Mouse (Mus musculus): ENCODE results near the gene Coq10a. TPM values are rescaled to one million over a fixed set of nuclear protein-coding genes. Genes with fewer than 3 reads are reported as not detected.
A peak's percentile ranks its signal among the peaks of the same experiment; 100 is the strongest.

Gene Coq10a
- 100 to 1,000 TPM; 272 to 314 TPM for total RNA-seq (2021)

- DNase-seq (ENCODE audit: low spot score) = peak; percentile 93
- intact Hi-C loops (cut with DNase I) = no loop called here
These were observed at the start of gene Coq10a for GRCm38 (mm10) chr10:128368402-128369217. Gene Coq10a (minus strand): TSS chr10:128368997.

- DNase-seq (ENCODE audit: low spot score) = no peak
- intact Hi-C loops (cut with DNase I) = no loop called here
These were observed 46.1 kb upstream of the Coq10a start for GRCm38 (mm10) chr10:128414848-128415247.

DNA sequence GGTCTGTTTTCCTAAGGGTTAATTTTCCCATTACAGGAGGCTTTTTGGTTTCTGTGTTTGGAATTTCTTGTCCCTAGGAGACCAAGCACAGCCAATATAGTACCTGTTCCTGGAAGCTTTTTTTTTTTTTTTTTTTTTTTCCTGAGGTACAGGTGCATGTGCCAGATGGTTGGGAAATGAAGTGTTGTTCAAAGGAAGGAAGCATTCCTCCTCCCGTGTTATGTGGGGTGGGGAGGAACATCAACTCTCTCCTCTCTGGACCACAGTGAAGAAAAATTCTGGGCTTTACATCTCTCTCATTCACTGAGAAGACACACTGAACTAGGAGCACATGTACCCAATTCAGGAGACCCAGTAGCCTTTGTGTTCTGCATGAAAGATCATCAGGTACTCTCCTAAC, 44.3 kb upstream of the Coq10a start:
- intact Hi-C loops (cut with DNase I) = no loop called here
- no peak for DNase-seq (ENCODE audit: low spot score)

DNA sequence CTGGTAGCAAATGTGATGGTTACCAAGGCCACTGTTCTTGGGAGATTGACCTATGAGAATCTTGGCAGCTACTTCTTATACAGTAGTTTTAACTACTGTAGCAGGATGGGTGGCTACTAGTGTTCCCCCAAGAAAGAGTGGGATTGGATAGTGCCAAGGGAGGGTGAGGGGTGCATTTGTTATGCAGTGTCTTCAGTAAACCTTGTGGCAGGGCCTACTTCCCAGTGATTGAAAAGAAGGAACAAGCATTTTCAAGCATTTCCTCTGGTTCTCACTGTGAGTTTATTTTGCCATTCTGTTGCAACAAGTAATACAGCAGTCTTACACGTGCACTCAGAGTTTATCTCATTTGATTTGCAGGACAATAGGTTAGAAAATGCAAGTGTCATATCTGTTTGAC, 43.8 kb upstream of the Coq10a start:
- intact Hi-C loops (cut with DNase I) = no loop called here

DNA sequence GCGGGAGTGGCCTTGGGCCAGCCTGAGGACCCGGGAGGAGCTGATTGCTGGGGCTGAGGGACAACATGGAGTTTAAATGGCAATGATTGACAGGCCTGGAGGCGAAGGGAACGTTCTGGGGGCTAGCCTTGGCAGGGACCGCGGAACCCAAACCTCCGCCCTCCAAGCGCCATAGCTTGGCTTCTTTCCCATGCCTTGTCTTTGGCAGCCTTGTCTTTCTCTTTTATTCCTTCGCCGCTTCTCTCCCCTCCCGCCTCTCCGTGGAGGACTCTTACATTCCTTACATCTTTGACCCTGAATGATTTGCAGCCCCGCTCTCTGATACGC, 43.2 kb upstream of the Coq10a start:
- intact Hi-C loops (cut with DNase I) = no loop called here
- no peak for DNase-seq (ENCODE audit: low spot score)

More for the DNA sequence above, 43.8 kb upstream of the Coq10a start:
- no peak for DNase-seq (ENCODE audit: low spot score)

- peak; percentile 94 for DNase-seq (ENCODE audit: low spot score)
- intact Hi-C loops (cut with DNase I) = no loop called here
These were observed 42.6 kb upstream of the Coq10a start, which contains the start of the genes Nabp2 and Rnf41 for GRCm38 (mm10) chr10:128411211-128412054. Gene Nabp2 (minus strand): TSS chr10:128411492. Gene Rnf41 (plus strand): TSS chr10:128411657.

DNA sequence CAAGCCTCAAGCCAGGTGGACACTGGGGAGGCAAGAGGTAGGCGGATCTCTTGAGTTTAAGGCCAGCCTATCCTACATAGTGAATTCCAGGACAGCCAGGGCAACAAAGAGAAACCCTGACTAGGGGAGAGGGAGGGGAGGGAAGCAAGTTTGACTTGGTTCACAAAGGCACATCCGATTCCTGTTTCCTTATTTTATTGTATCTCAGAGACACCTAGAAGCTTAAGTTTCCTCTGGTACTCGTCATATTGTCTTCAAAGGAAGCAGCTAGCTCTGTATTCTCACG, 41.7 kb upstream of the Coq10a start:
- DNase-seq (ENCODE audit: low spot score) = no peak
- intact Hi-C loops (cut with DNase I) = no loop called here

DNA sequence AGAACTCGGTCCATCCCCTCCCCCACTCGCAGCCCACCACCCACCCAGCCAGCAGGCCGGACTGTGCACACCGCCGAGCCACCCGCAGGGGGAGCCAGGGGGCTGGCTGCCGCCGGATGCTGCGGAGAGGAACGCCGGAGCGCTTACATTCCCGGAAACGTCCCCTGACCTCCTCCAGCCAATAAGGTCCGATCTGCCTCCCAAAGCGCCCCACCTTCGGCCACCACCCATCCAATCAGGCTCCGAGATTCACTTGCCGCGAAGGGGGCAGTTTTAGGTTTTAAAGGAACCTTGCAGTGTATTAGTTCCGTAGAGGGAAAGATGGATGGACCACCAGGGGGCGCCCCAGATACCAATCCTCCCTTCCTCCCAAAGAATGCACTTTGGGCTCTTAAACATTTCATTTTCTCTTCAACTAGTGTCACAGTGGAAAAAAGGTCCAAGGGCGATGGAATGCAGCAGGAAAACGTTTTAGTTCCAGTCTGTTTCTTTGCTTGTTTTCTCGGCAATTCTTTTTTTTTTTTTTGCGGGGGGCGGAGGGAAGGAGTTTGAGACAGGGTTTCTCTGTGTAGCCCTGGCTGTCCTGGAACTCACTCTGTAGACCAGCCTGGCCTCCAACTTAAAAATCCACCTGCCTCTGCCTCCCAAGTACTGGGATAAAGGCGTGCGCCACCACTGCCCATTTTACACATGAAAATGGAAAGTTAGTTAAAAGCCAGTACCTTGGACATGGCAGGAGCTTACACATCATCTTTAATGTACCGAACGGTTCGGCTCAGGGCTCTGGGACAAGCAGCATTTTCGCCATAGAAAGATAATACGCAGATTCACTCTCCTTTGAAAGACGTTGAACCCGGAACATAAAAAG, 41.1 kb upstream of the Coq10a start:
- peak; percentile 96 for DNase-seq (ENCODE audit: low spot score)
- intact Hi-C loops (cut with DNase I) = loop anchor here (1.0 to 2.0 kb wide), 2 partner anchors 33 to 45 kb away; partner anchors contain the start of gene Ankrd52

GRCm38 (mm10) chr10:128408591-128409535, 40.1 kb upstream of the Coq10a start:
- DNase-seq (ENCODE audit: low spot score) = no peak
- intact Hi-C loops (cut with DNase I) = loop anchor here (1.0 to 2.0 kb wide), 2 partner anchors 32 to 46 kb away; partner anchors contain the start of gene Ankrd52

- no peak for DNase-seq (ENCODE audit: low spot score)
- intact Hi-C loops (cut with DNase I) = no loop called here
These were observed 35.1 kb upstream of the Coq10a start for GRCm38 (mm10) chr10:128403931-128404330.

GRCm38 (mm10) chr10:128401638-128402037, 32.8 kb upstream of the Coq10a start:
- intact Hi-C loops (cut with DNase I) = no loop called here
- no peak for DNase-seq (ENCODE audit: low spot score)

DNA sequence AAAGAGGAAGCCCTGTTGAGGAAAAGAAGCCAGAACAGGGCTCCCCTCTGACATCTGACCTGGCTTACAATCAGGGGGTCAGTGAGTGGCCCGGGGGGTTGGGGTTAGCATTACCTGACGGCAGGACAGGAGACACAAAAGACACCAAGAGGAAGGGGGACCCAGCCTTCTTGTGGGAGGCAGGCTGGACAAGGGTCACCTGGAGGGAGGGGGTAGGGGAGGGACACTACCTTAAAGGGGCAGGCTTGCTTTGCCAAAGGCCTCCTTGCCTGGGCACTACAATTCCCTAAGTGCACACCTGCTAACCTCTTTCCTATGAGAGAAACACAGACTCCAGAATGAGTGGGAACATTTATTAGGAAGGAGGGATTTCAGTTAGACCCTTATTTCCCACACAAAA, 32.3 kb upstream of the Coq10a start, which contains the start of gene Slc39a5:
TSS of gene Slc39a5 (minus strand) at position 174 of the 400 bp plus-strand sequence.
- intact Hi-C loops (cut with DNase I) = no loop called here
- DNase-seq (ENCODE audit: low spot score) = no peak

GRCm38 (mm10) chr10:128400338-128400737, 31.5 kb upstream of the Coq10a start:
- intact Hi-C loops (cut with DNase I) = no loop called here

DNA sequence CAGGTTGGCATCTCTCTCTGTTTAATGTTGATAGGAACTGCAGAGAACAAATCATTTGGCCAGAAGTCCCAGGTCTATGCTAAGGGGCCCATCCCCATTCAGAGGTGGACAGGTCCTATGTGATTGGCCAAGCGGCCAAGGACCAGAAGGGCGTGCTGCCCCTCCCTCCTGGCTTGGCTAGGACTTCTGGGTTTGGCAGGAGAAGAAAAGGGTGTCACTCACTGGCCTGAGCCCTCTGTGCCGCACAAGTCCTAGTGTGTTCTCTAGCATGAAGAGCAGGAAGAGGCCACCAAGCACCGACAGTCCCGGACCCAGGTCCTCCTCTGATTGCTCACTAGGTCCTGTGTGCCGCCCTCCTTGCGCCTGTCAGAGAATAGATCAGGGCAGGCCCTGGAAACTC, 28.7 kb upstream of the Coq10a start:
- no peak for DNase-seq (ENCODE audit: low spot score)
- intact Hi-C loops (cut with DNase I) = no loop called here

More at GRCm38 (mm10) chr10:128400338-128400737, 31.5 kb upstream of the Coq10a start:
- no peak for DNase-seq (ENCODE audit: low spot score)

- no peak for DNase-seq (ENCODE audit: low spot score)
These were observed 28.0 kb upstream of the Coq10a start for GRCm38 (mm10) chr10:128396716-128397264.

DNA sequence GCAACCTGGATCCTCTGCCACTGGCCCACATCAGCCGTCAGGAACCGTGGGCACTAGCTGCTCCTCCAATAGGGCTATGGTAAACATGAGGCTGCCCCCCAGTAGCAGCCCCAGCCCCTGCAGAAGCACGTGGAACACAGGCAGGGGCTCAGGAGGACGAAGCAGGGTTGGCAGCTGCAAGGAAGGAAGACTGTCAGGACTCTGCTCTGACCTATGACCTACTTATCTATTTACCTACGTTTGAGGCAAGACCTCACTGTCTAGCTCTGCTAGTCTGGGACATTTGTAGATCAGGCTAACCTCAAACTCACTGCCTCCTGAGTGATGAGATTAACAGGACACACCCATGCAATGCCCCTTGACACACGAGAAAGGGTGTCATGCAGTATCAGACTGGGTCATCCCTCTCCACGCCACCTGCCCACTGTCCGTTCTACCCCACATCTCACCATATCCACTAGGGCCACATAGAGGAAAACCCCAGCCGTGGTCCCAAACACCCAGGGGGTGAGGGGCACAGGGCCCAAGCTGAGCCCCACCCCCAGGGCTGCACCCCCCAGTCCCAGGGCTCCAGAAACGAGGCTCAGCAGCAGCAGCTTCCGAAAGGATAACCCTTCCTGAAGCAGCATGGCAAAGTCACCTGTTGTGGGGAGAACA, 27.3 kb upstream of the Coq10a start:
- intact Hi-C loops (cut with DNase I) = no loop called here
- no peak for DNase-seq (ENCODE audit: low spot score)

More at GRCm38 (mm10) chr10:128396716-128397264, 28.0 kb upstream of the Coq10a start:
- intact Hi-C loops (cut with DNase I) = no loop called here

DNA sequence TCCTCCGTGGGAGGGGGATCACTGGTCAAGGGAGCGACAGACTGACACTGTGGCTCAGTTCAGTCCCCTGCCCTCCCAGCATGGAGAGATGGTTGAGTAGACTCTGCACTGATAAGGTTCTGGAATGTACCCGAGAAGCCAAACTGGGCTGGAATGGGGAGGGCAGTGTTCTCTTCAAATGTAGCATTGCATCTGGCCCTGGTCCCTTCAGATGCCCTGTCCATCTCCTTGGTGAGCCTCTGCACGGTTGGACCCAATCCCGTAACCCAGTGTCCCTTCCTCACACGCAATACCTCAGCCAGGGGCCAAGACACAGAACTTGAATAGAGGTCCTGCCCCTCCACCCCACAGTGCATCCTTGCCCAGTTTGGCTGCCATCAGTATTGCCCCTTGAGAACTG, 23.1 kb upstream of the Coq10a start:
- intact Hi-C loops (cut with DNase I) = no loop called here

GRCm38 (mm10) chr10:128390366-128390765, 21.6 kb upstream of the Coq10a start:
- intact Hi-C loops (cut with DNase I) = no loop called here
- DNase-seq (ENCODE audit: low spot score) = no peak

More for the DNA sequence above, 23.1 kb upstream of the Coq10a start:
- no peak for DNase-seq (ENCODE audit: low spot score)
